ENCODE assay signal across 9 mouse cellular contexts in genomic region chr2:166471257-166471753, GRCm38 (mm10).
A peak's percentile ranks its signal among the peaks of the same experiment; 100 is the strongest.
DNase-seq lines count a peak whose midpoint lies in the region; ATAC-seq and TF ChIP-seq lines count a peak whose summit lies in the region.
"Had no signal": no experiment of that assay in that cellular context is flagged by ENCODE, and none has a peak within 500 bp of the region (broad histone marks: within the 10 kb centered on the region; RNA-seq: fewer than 3 reads in every experiment).

No protein-coding gene starts in this region.

- H3K9me3 ChIP-seq in heart, embryonic 10.5 days = no peaks in the 10 kb centered on the region
- no peaks in the 10 kb centered on the region for H3K9me3 ChIP-seq in hindbrain, postnatal 0 days (ENCODE audit: low read length)

- no peak for TF ChIP-seq CTCF in hindbrain, postnatal 0 days (IDR thresholded peaks at IDR 0.05; ENCODE audit: low read depth)

- H3K27ac ChIP-seq in heart, embryonic 10.5 days = peak overlapping the region; percentile 54; the same call in 1 of the 2 replicates
- peak overlapping the region; percentile 52; the same call in 1 of the 2 replicates for H3K27ac ChIP-seq in hindbrain, postnatal 0 days

- WGBS in heart, embryonic 10.5 days = 45% methylated on average over 6 of the region's 6 CpGs
- WGBS in hindbrain, postnatal 0 days = 31% methylated on average over 6 of the region's 6 CpGs

- H3K4me2 ChIP-seq in hindbrain, postnatal 0 days (ENCODE audit: low read depth, low read length) = no peak overlapping the region

- H3K27me3 ChIP-seq in heart, embryonic 10.5 days (ENCODE audit: insufficient read depth, poor library complexity, severe bottlenecking) = no peaks in the 10 kb centered on the region
- no peaks in the 10 kb centered on the region for H3K27me3 ChIP-seq in hindbrain, postnatal 0 days (ENCODE audit: insufficient read depth, low read length)
- no peaks in the 10 kb centered on the region for H3K27me3 ChIP-seq in splenic B cell, adult 2 months (ENCODE audit: control insufficient read depth, insufficient read depth, low read length, poor library complexity, severe bottlenecking)

- H3K36me3 ChIP-seq in heart, embryonic 10.5 days = no peaks in the 10 kb centered on the region
- H3K36me3 ChIP-seq in hindbrain, postnatal 0 days (ENCODE audit: insufficient read depth, low read length) = no peaks in the 10 kb centered on the region
- H3K36me3 ChIP-seq in splenic B cell, adult 2 months (ENCODE audit: control insufficient read depth, insufficient read depth, low read length, poor library complexity, severe bottlenecking) = no peaks in the 10 kb centered on the region

- H3K9ac ChIP-seq in hindbrain, postnatal 0 days (replicated peaks; ENCODE audit: low read length) = no peak overlapping the region

- H3K4me1 ChIP-seq in heart, embryonic 10.5 days = peaks cover 27% of the 10 kb centered on the region; the same call in 1 of the 2 replicates
- peaks cover 7% of the 10 kb centered on the region; the same call in 1 of the 2 replicates for H3K4me1 ChIP-seq in hindbrain, postnatal 0 days (ENCODE audit: insufficient read depth, low read length)

- intact Hi-C loops in heart, postnatal 14 days (cut with DNase I) = no loop called here

- no peak for DNase-seq in heart, embryonic 10.5 days (ENCODE audit: low spot score)
- no peak for DNase-seq in heart, postnatal 14 days
- peak; percentile 64 for DNase-seq in right cerebral cortex, postnatal 4 days
- no peak for DNase-seq in right cerebral cortex, adult 18-20 months
- peak; percentile 84 for DNase-seq in hindbrain, postnatal 0 days (ENCODE audit: low spot score)
- DNase-seq in splenic B cell, adult 2 months (ENCODE audit: low read depth, low spot score) = peak; percentile 37
- no peak for DNase-seq in embryo, embryonic 10 days (ENCODE audit: low spot score)
- no peak for DNase-seq in gastrocnemius, postnatal 10 days

- no peak overlapping the region for H3K4me3 ChIP-seq in heart, embryonic 10.5 days
- no peak overlapping the region for H3K4me3 ChIP-seq in hindbrain, postnatal 0 days (ENCODE audit: low read length)
- H3K4me3 ChIP-seq: erythroblast, embryonic 14.5 days had no signal

- ATAC-seq in hindbrain, postnatal 0 days = peak; percentile 87

Comparison
In these comparisons a context has a peak if more than half of its experiments do, and no peak if none do; other contexts are left out.
1. DNase-seq: peak in right cerebral cortex, postnatal 4 days (single experiment), hindbrain, postnatal 0 days (single experiment) and splenic B cell, adult 2 months (single experiment); none in heart, embryonic 10.5 days (single experiment), heart, postnatal 14 days (0 of 2), right cerebral cortex, adult 18-20 months (single experiment), embryo, embryonic 10 days (single experiment) and gastrocnemius, postnatal 10 days (single experiment).